Mouse (Mus musculus) E14TG2a.4 (cell line): Measurements from ENCODE around the gene Cd59a.
A peak's percentile ranks its signal among the peaks of the same experiment; 100 is the strongest.
"Not testable (repeated sequence)": the region's sequence is repeated elsewhere in the genome, so short reads cannot be mapped to it uniquely, and the experiment has no call there.

ENCODE experiments used
- H3K27me3 ChIP-seq: 2 replicates; pipeline ENCODE4 v1.6.1; 2014; ENCODE audit warnings: low read length, control low read depth; ENCODE audit not compliant: insufficient read depth
- H3K36me3 ChIP-seq: 2 replicates; pipeline ENCODE4 v1.6.1; 2014; ENCODE audit warnings: low read length, control low read depth; ENCODE audit not compliant: insufficient read depth
- H3K4me1 ChIP-seq: replicated peaks from 2 replicates; pipeline ENCODE4 v1.6.1; 2014; ENCODE audit warnings: low read depth, low read length, control low read depth
- H3K4me3 ChIP-seq: replicated peaks from 2 replicates; pipeline ENCODE4 v1.5.1; 2014; ENCODE audit warnings: mild to moderate bottlenecking, low read length
- H3K9me3 ChIP-seq: 2 replicates; pipeline ENCODE4 v1.6.1; 2014; ENCODE audit warnings: low read length, control low read depth
- CTCF ChIP-seq: conservative IDR thresholded peaks from 2 replicates; pipeline ENCODE4 v1.5.1; 2014; ENCODE audit warnings: low read length
- NANOG ChIP-seq: IDR thresholded peaks from 2 replicates; pipeline ENCODE4 v1.6.1; 2014; ENCODE audit warnings: borderline replicate concordance, low read length, mixed read lengths
- POU5F1 ChIP-seq: IDR thresholded peaks from 2 replicates; pipeline ENCODE4 v1.6.1; 2014; ENCODE audit warnings: low read length, borderline replicate concordance

The Cd59a gene

DNA sequence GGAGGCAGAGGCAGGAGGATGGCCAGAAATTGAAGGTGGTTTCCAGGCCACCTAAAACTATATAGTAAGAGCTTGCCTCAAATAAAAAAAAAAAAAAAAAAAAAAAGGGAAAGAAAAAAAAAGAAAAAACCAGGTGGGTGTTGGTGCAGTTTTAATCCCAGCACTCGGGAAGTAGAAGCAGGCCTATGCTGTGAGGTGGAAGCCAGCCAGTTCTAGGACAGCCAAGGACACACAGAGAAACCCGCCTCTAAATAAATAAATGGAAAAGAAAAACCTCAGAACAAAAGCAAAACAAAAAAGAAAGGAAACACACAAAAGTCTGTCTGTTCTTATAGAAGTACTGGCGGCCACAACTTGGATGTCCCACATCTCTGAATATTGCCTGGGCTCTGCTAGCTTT lies 19.3 kb downstream of the Cd59a start:
- TF ChIP-seq POU5F1: no peak
- no peak for TF ChIP-seq NANOG
- TF ChIP-seq CTCF: no peak
- H3K27me3 ChIP-seq: no peaks in the 10 kb centered on the region
- no peaks in the 10 kb centered on the region for H3K36me3 ChIP-seq
- H3K9me3 ChIP-seq: 0 out of 2 replicates have a peak, but pooled peaks cover 3% of the 10 kb centered on the region
- no peak overlapping the region for H3K4me3 ChIP-seq
- H3K4me1 ChIP-seq: peaks cover 14% of the 10 kb centered on the region

DNA sequence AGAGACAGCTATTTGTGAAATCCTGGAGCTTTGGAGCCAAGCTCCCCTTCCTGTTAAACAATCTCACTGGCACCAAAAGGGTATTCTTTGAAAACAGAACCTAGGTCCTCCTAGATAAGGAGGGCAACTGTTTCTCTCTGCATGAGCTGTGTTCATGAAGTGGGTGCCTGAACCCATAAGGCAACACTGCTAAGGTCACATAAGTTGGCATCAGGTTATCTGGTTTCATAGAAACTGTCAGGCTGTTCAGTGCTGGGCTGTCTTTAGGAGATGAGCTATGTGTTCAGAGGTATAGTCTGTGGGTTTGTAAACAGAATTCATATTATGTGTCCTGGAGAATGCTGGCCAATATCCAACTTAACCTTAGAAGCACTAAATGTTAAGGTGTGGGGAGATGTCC lies 21.6 kb downstream of the Cd59a start:
- H3K36me3 ChIP-seq, H3K4me3 ChIP-seq, H3K9me3 ChIP-seq, H3K27me3 ChIP-seq: not testable (repeated sequence)
- peaks cover 19% of the 10 kb centered on the region for H3K4me1 ChIP-seq

DNA sequence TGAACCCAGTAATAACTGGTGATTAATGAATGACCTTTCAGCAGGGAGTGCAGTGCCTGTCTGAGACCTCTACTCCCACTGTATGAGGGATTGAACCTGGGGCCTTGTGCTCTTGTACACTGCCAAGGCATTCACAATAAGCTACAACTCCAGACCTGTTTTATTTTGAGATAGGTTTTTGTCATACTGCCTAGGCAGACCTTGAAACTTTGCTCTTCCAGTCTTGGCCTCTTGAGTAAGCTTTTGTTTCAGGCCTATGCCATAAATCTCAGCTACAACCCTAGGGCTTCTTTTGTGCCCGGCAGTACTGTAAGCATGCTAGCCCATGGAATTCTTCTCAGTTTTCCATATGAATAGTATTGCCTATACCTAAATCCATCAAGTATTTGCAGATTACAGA lies 23.5 kb downstream of the Cd59a start:
- Histone ChIP-seq H3K4me3 (no peak overlapping the region), H3K27me3 (peaks cover 12% of the 10 kb centered on the region), H3K9me3 (0 out of 2 replicates have a peak, but pooled peaks cover 3% of the 10 kb centered on the region), H3K4me1 (peaks cover 32% of the 10 kb centered on the region), H3K36me3 (no peaks in the 10 kb centered on the region)
- no peak for TF ChIP-seq CTCF
- no peak for TF ChIP-seq NANOG
- no peak for TF ChIP-seq POU5F1

DNA sequence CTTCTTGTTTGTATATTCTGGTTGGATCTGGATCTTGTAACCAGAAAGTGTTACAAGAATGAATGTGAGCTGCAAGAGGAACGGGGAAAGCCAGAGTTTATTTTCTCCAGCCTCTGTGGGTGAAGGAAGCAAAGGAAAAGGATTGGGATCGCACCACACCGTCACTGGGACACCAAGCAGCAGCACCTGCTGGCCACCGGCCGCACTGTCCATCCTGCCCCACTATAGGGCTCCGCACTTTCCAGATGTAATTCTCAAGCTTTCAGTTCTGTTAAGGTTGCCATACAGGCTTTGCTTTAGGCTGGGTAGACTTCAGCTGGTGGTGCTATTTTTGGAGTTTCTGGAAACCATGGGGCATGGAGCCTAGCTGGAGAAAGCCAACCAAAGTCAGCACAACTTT lies 24.7 kb downstream of the Cd59a start:
- Histone ChIP-seq H3K36me3 (no peaks in the 10 kb centered on the region), H3K9me3 (0 out of 2 replicates have a peak, but pooled peaks cover 3% of the 10 kb centered on the region), H3K4me1 (peaks cover 32% of the 10 kb centered on the region), H3K4me3 (no peak overlapping the region), H3K27me3 (peaks cover 20% of the 10 kb centered on the region)
- TF ChIP-seq NANOG (no peak), POU5F1 (no peak), CTCF (no peak)

DNA sequence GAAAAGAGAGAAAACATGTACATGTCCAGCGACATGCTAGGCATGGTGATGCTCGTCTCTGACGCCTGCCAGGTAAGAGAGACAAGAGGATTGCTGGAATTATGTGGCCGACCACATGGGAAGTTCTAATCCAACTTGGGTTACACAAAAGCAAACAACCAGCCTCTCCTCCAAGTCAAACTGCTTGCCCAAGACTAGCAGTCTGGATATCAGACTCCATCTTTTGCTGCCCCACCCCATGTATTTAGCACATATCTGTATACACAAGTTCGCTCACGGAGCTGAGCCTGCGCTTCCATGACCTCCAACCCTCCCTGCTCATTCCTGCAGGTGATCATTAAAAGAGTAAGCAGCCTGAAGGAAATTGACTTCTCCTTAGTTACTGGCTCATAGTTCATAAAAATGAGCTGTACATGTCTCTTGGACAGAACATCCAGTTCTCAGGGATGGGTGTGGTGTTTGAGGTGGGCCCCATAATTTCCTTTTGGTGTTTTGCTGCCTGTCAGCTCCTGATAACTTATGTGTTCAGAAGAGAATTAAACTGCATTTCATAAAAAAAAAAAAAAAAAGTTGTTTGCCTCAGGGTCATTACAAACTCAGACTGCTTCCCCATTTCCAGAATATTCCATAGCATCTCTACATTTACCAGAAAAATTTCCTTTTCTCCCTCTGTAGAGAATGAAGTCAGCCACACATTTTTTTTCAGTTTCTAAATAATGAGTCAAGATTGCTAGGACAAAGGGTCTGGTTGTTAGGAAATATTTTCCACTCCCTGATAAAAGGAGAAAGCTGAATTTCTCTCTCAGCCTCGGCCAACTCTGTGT lies 26.3 kb downstream of the Cd59a start:
- no peaks in the 10 kb centered on the region for H3K36me3 ChIP-seq

DNA sequence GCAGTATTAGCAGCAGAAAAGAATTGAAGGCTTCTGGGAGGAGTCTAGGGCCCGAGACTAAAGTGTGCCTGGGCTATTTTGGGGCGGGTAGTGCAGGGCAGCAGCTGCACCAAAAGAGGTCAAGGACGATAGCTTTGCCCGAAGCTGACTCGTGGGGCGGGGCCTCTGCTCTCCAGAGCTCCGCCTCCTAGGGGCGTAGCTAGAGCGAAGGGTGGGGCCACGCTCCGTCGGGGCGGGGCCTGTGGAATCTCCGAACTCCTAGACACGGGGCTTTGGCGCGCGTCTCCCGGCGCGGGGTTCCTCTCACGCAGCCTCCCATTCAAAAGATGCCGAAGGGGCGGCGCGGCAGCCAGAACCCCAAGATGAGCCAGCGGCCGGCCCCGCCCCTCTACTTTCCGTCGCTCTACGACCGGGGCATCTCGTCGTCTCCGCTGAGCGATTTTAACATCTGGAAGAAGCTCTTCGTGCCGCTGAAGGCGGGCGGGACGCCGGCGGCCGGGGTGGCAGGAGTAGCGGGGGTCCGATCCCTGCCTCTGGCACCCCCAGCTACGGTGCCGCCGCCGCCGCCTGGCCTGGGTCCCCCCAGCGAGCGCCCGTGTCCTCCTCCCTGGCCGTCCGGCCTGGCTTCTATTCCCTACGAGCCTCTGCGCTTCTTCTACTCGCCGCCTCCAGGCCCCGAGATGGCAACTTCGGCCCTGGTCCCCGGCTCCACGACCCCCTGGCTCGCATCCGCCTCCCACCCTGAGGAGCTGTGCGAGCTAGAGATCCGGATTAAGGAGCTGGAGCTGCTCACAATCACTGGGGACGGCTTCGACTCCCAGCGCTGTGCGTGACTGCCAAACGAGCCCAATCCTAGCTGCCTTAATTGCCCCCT lies 27.1 kb downstream of the Cd59a start, which contains the start of gene A930018P22Rik:
Gene A930018P22Rik, plus strand, starts transcription at position 265 of the 874 bp plus-strand sequence.
- Histone ChIP-seq H3K4me3 (peak within 1 kb of the TSS; percentile 89), H3K27me3 (peaks cover 33% of the 10 kb centered on the region), H3K36me3 (no peaks in the 10 kb centered on the region), H3K9me3 (no peaks in the 10 kb centered on the region), H3K4me1 (peaks cover 32% of the 10 kb centered on the region)
- TF ChIP-seq CTCF: no peak
- no peak for TF ChIP-seq NANOG
- TF ChIP-seq POU5F1: no peak

More for the DNA sequence above, 26.3 kb downstream of the Cd59a start:
- Histone ChIP-seq H3K9me3 (0 out of 2 replicates have a peak, but pooled peaks cover 3% of the 10 kb centered on the region), H3K27me3 (peaks cover 28% of the 10 kb centered on the region), H3K4me3 (peak overlapping the region; percentile 89), H3K4me1 (peaks cover 32% of the 10 kb centered on the region)
- TF ChIP-seq CTCF (no peak), POU5F1 (no peak), NANOG (no peak)

DNA sequence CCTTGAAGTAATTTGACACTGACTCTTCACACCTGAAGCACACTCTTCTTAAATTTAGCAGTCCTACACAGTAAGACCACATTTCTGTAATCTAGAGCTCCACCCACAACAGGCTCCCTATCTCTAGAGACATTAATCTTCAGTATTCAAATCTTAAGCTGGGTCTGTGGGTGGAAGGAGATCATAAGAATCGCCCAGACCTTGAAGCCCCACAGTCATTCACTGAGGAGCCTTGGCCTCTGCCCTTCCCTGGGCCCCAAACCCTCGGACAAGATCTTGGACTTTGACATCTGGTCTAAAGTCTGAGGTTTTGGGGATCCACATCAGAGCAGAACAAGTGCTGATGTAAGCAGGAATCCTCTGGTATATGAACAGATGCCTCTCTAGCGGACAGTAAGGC lies 27.9 kb downstream of the Cd59a start:
- no peaks in the 10 kb centered on the region for H3K9me3 ChIP-seq
- H3K4me3 ChIP-seq: peak overlapping the region; percentile 89; the same call in 1 of the 2 replicates
- TF ChIP-seq CTCF: no peak
- TF ChIP-seq POU5F1: no peak
- TF ChIP-seq NANOG: no peak
- peaks cover 32% of the 10 kb centered on the region for H3K4me1 ChIP-seq
- H3K27me3 ChIP-seq: peaks cover 41% of the 10 kb centered on the region
- H3K36me3 ChIP-seq: no peaks in the 10 kb centered on the region

DNA sequence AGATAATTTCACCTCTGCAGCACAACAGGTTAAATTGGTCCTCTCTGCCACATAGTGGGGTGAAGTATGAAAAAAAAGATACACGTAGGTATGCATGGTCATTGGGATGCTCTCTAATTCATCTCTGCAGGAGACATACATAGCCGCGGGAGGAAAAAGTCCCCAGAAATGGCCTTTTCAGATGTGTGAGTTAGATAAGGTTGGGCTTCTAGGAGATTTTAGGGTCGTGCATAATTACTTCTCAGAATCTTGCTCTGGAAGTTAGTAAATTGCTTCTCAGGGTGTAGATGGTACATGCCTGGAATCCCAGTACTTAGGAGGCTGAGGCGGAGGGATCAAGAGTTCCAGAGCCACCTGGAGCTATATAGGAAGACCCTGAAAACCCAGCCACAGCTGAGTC lies 28.5 kb downstream of the Cd59a start:
- no peaks in the 10 kb centered on the region for H3K9me3 ChIP-seq
- no peaks in the 10 kb centered on the region for H3K36me3 ChIP-seq
- peaks cover 27% of the 10 kb centered on the region for H3K4me1 ChIP-seq
- H3K27me3 ChIP-seq: peaks cover 46% of the 10 kb centered on the region
- no peak overlapping the region for H3K4me3 ChIP-seq
- TF ChIP-seq POU5F1 (no peak), NANOG (no peak), CTCF (no peak)
